Mouse (Mus musculus) midbrain, embryonic 13.5 days (tissue): ENCODE data around the gene Ppp1r36. TPM values are rescaled to one million over a fixed set of nuclear protein-coding genes. Genes with fewer than 3 reads are reported as not detected.

Source experiments
- ATAC-seq: fragments of 200-750 bp; cut with Nextera tagmentation; 2 replicates; pipeline ENCODE4 v1.8.0; 2017; ENCODE audit warnings: mild to moderate bottlenecking, moderate TSS enrichment, moderate library complexity
- H3K27ac ChIP-seq: fragments of 300-500 bp; sonication (generic); 2 replicates; pipeline ENCODE4 v1.5.1; 2015; ENCODE audit warnings: inconsistent platforms, mild to moderate bottlenecking, moderate library complexity
- H3K27me3 ChIP-seq: fragments of 300-500 bp; sonication (generic); 2 replicates; pipeline ENCODE4 v1.6.1; 2015; ENCODE audit warnings: mild to moderate bottlenecking, inconsistent platforms
- H3K36me3 ChIP-seq: fragments of 300-500 bp; sonication (generic); 2 replicates; pipeline ENCODE4 v1.6.1; 2015; ENCODE audit warnings: mild to moderate bottlenecking, inconsistent platforms
- H3K4me1 ChIP-seq: fragments of 300-500 bp; sonication (generic); replicated peaks from 2 replicates; pipeline ENCODE4 v1.6.1; 2015; ENCODE audit warnings: inconsistent platforms
- H3K4me2 ChIP-seq: fragments of 300-500 bp; sonication (generic); replicated peaks from 2 replicates; pipeline ENCODE4 v1.6.1; 2015; ENCODE audit warnings: moderate library complexity, mild to moderate bottlenecking, inconsistent platforms
- H3K4me3 ChIP-seq: fragments of 300-500 bp; sonication (generic); replicated peaks from 2 replicates; pipeline ENCODE4 v1.5.1; 2015; ENCODE audit warnings: mild to moderate bottlenecking, inconsistent platforms
- H3K9ac ChIP-seq: fragments of 300-500 bp; sonication (generic); replicated peaks from 2 replicates; pipeline ENCODE4 v1.6.1; 2015; ENCODE audit warnings: mild to moderate bottlenecking, inconsistent platforms
- H3K9me3 ChIP-seq: fragments of 300-500 bp; sonication (generic); 2 replicates; pipeline ENCODE4 v1.6.1; 2016; ENCODE audit warnings: mild to moderate bottlenecking, inconsistent platforms
- WGBS: fragments of 180-500 bp; shearing (Covaris S2); methylation state at CpG from one replicate; pipeline ENCODE4 v1.1.7; 2015; 5-methylcytosine and 5-hydroxymethylcytosine counted together
- polyA plus RNA-seq: library from polyadenylated mRNA; unstranded; fragments of >200 nt; fragmentation: Nextera tagmentation; extraction: Ambion mirVana; gene quantifications from 2 replicates; pipeline ENCODE4 v1.2.1, GENCODE M21; 2015

Gene Ppp1r36
- polyA plus RNA-seq, 1 experiment from 2014 or later = 0.46 TPM

DNA sequence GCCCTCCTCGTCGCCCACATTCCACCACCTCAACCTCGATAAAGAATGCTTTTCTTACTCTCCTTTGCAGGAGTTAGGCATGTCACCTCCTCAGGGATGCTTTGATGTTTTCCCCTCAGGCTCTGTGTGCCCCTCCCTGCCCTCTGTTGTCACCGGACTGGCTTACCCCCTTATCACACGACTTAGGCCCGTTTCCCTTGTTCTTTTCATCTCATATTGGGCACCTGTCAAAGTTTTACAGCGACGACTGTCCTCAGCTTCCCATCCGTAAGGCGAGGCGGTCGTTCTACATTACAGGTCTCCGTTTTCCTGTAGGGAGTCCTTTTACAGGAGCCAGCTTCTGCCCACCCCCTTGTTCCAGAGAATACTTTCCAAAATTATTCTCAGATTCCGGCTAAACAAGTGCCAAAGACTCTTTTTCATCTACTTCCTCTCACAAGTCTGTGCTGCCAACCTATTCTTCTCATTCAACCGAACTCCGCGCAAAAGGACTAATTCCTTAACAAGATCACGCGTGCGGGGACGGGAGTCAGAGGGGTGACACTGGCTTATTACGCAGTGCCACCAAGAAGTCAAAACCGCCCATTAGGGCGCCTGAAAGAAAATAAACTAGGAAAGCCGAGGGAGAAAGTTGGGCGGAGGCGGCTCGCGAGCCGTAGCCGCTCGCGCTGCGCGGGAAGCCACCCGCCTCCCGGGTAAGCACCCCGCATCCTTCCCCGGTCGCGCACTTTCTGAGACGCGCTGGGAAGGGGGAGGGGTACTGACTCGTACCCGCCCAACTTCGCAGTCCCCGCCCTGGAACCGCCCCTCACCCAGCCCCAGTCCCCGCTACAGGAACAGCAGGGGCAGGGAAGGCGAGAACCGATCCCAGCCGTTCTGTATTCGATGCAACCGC is 14.1 kb upstream of the Ppp1r36 start:
- ATAC-seq = peak; percentile 87
- WGBS = 0% methylated on average over 54 of the region's 54 CpGs
- peak overlapping the region; percentile 58 for H3K4me3 ChIP-seq
- peaks cover 52% of the 10 kb centered on the region for H3K27me3 ChIP-seq
- peaks cover 27% of the 10 kb centered on the region for H3K4me1 ChIP-seq
- no peaks in the 10 kb centered on the region for H3K36me3 ChIP-seq
- peak overlapping the region; percentile 74 for H3K4me2 ChIP-seq
- no peaks in the 10 kb centered on the region for H3K9me3 ChIP-seq
- H3K27ac ChIP-seq = peak overlapping the region; percentile 81
- peak overlapping the region; percentile 62 for H3K9ac ChIP-seq

DNA sequence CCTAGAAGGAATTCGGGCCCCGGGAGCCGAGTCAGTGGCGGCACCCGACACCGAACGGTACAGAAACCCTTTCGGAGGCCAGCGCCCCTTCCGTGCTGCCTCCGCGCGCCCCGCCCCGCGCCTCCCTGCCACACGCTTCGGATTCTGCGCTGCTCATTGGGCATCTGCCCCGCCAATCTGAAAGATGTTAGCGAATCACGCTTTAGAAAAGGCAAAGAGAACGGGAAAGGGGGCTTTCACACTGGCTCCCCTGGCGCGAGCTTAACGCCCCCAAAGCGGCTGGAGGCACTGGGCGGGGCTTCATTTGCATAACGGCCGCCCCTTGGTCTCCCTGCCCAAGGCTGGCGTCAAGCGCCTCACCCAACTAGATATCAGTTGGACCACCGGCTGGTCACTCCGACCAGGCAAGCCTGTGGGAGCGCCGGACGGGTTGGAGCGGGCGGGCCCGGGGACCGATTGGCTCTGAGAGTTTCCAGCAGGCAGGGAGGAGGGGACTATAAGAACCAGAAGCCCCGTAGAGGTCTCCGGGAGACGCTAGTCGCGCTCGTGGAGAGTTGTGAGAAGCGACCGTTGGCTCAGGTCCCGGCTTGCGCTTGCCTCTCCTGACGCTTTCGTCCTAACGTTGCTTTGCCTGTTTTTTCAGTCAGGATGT is 13.3 kb upstream of the Ppp1r36 start, which contains the start of gene Hspa2:
Gene Hspa2 (plus strand): TSS at position 291 of the 652 bp plus-strand sequence.
- Histone ChIP-seq H3K9ac (peak within 1 kb of the TSS; percentile 62), H3K36me3 (no peaks in the 10 kb centered on the region), H3K4me3 (peak within 1 kb of the TSS; percentile 58), H3K9me3 (no peaks in the 10 kb centered on the region), H3K27ac (peak within 1 kb of the TSS; percentile 81), H3K27me3 (peaks cover 59% of the 10 kb centered on the region), H3K4me1 (peaks cover 27% of the 10 kb centered on the region), H3K4me2 (peak within 1 kb of the TSS; percentile 74)
- WGBS = under 1% methylated on average over 52 of the region's 54 CpGs
- peak; percentile 98 for ATAC-seq

DNA sequence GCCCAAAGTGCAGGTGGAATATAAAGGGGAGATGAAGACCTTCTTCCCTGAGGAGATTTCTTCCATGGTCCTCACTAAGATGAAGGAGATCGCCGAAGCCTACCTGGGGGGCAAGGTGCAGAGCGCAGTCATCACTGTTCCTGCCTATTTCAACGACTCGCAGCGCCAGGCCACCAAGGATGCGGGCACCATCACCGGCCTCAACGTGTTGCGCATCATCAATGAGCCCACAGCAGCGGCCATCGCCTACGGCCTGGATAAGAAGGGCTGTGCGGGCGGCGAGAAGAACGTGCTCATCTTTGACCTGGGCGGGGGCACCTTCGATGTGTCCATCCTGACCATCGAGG is 12.5 kb upstream of the Ppp1r36 start:
- Histone ChIP-seq H3K9ac (no peak overlapping the region), H3K27me3 (peaks cover 59% of the 10 kb centered on the region)

DNA sequence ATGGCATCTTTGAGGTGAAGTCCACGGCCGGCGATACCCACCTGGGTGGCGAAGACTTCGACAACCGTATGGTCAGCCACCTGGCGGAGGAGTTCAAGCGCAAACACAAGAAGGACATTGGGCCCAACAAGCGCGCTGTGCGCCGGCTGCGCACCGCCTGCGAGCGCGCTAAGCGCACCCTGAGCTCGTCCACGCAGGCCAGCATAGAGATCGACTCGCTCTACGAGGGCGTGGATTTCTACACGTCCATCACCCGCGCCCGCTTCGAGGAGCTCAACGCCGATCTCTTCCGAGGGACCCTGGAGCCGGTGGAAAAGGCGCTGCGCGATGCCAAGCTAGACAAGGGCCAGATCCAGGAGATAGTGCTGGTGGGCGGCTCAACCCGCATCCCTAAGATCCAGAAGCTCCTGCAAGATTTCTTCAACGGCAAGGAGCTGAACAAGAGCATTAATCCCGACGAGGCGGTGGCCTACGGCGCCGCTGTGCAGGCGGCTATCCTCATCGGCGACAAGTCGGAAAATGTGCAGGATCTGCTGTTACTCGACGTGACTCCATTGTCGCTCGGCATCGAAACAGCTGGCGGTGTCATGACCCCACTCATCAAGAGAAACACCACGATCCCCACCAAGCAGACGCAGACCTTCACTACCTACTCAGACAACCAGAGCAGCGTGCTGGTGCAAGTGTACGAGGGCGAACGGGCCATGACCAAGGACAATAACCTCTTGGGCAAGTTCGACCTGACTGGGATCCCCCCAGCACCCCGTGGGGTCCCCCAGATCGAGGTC is 12.0 kb upstream of the Ppp1r36 start:
- Histone ChIP-seq H3K9ac (no peak overlapping the region), H3K9me3 (no peaks in the 10 kb centered on the region)
- WGBS = 3% methylated on average over 64 of the region's 64 CpGs

More for the DNA sequence above, 12.5 kb upstream of the Ppp1r36 start:
- Histone ChIP-seq H3K36me3 (no peaks in the 10 kb centered on the region), H3K9me3 (no peaks in the 10 kb centered on the region), H3K27ac (no peak overlapping the region), H3K4me3 (peak overlapping the region; percentile 58), H3K4me2 (peak overlapping the region; percentile 74), H3K4me1 (peaks cover 27% of the 10 kb centered on the region)
- WGBS = 8% methylated on average over 20 of the region's 20 CpGs
- ATAC-seq = no peak

DNA sequence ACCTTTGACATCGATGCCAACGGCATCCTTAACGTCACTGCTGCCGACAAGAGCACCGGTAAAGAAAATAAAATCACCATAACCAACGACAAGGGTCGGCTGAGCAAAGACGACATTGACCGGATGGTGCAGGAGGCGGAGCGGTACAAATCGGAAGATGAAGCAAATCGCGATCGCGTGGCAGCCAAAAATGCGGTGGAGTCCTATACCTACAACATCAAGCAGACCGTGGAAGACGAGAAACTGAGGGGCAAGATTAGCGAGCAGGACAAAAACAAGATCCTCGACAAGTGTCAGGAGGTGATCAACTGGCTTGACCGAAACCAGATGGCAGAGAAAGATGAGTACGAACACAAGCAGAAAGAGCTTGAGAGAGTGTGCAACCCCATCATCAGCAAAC is 11.4 kb upstream of the Ppp1r36 start:
- peak overlapping the region; percentile 58 for H3K4me3 ChIP-seq
- 3% methylated on average over 23 of the region's 23 CpGs for whole genome bisulfite sequencing
- ATAC-seq = no peak
- peaks cover 59% of the 10 kb centered on the region for H3K27me3 ChIP-seq
- peaks cover 27% of the 10 kb centered on the region for H3K4me1 ChIP-seq
- H3K27ac ChIP-seq = no peak overlapping the region
- no peak overlapping the region for H3K9ac ChIP-seq
- peak overlapping the region; percentile 74 for H3K4me2 ChIP-seq
- H3K9me3 ChIP-seq = no peaks in the 10 kb centered on the region
- no peaks in the 10 kb centered on the region for H3K36me3 ChIP-seq

More for the DNA sequence above, 12.0 kb upstream of the Ppp1r36 start:
- peaks cover 27% of the 10 kb centered on the region for H3K4me1 ChIP-seq
- no peak for ATAC-seq
- peak overlapping the region; percentile 58 for H3K4me3 ChIP-seq
- H3K4me2 ChIP-seq = peak overlapping the region; percentile 74
- H3K36me3 ChIP-seq = no peaks in the 10 kb centered on the region
- peaks cover 59% of the 10 kb centered on the region for H3K27me3 ChIP-seq
- H3K27ac ChIP-seq = no peak overlapping the region

DNA sequence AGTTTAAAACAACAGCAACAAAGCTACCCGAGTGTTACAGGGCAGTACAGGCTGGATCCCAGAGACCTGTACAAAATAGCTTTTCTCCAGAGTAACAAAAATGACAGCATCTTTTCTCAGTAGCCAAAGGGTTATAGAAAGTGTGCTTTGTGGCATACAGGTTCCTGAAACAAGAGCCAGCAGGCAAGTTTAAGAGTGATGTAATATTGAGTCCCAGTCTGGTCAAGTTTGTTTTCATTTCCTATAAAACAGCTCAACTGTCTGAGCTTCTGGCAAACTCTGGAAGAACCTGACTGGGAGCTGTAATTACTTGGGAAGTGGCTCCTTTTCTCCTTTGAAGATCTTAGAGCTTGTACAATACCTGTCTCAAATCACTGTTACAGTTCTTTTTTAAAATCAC is 10.2 kb upstream of the Ppp1r36 start:
- Histone ChIP-seq H3K4me2 (no peak overlapping the region), H3K36me3 (no peaks in the 10 kb centered on the region), H3K27ac (no peak overlapping the region), H3K4me1 (peaks cover 27% of the 10 kb centered on the region), H3K4me3 (no peak overlapping the region), H3K27me3 (peaks cover 53% of the 10 kb centered on the region), H3K9ac (no peak overlapping the region), H3K9me3 (no peaks in the 10 kb centered on the region)
- no peak for ATAC-seq
- WGBS = 45% methylated on average over 1 of the region's 1 CpGs

DNA sequence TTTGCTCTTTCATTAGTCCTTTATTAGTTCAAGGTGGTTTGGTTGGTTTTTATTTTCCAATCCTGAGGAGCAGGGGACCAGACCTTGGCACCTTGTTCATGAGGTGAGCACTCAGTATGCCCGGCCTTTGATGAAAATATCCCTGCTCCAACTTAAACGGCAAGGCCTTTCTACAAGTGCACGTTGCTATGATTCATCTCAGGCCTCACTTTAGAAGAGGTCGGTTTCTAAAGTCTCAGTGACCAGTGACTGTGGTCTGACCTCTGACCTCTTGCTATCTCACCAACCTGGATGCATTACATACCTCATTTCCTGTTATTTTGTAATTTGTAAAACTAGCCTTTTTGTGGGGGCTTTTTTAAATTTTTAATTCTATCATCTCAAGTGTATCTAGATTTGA is 8.2 kb upstream of the Ppp1r36 start:
- Histone ChIP-seq H3K4me2 (no peak overlapping the region), H3K36me3 (no peaks in the 10 kb centered on the region), H3K27ac (no peak overlapping the region), H3K4me3 (no peak overlapping the region), H3K9me3 (no peaks in the 10 kb centered on the region), H3K27me3 (peaks cover 43% of the 10 kb centered on the region), H3K4me1 (peaks cover 20% of the 10 kb centered on the region), H3K9ac (no peak overlapping the region)
- 78% methylated on average over 4 of the region's 4 CpGs for WGBS
- no peak for ATAC-seq

DNA sequence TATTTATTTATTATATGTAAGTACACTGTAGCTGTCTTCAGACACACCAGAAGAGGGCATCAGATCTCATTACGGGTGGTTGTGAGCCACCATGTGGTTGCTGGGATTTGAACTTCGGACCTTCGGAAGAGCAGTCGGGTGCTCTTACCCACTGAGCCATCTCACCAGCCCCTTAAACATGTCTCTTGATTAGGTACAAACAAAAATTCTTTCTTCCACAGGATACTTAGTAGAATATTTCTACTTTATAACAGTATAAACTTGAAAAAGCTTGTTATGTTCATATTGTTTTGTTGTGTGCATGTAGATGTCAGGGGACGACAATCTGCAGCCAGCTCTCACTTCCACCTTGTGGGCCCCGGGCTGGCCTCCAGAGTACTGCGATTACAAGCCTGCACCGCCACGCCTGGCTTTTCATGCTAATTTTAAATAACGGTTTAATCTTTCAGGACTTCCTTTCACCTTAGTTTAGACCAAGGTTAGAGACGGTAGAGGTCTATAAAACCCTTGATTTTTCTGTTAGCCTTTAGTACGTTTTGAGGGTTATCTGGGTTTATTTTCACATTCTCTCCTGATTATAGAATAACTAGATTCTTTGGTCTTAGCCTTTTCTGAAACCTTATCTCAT is 1.8 kb upstream of the Ppp1r36 start:
- Histone ChIP-seq H3K4me1 (peaks cover 8% of the 10 kb centered on the region), H3K9me3 (0 out of 2 replicates have a peak, but pooled peaks cover 5% of the 10 kb centered on the region), H3K27ac (no peak overlapping the region), H3K36me3 (no peaks in the 10 kb centered on the region), H3K4me3 (no peak overlapping the region), H3K27me3 (peaks cover 13% of the 10 kb centered on the region), H3K4me2 (no peak overlapping the region), H3K9ac (no peak overlapping the region)
- no peak for ATAC-seq
- WGBS = 91% methylated on average over 12 of the region's 12 CpGs

DNA sequence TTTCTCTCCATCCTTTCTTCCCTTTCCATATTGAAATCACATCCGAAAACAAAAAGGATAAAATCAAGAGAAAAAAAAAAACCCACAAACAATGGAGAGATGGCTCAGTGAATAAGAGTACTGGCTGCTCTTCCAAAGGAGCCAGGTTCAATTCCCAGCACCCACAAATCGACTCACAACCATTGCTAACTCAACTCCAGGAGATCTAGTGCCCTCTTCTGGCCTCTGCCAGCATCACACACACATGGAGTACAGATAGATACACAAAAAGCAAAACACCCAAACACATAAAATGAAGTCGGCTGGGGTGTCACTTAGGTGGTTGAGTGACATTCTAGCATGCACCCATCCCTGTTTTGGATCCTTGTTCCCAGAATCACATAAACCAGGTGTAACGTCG is 1.0 kb downstream of the Ppp1r36 start:
- Histone ChIP-seq H3K4me1 (peaks cover 8% of the 10 kb centered on the region), H3K4me2 (no peak overlapping the region), H3K27me3 (peaks cover 13% of the 10 kb centered on the region), H3K27ac (no peak overlapping the region), H3K36me3 (no peaks in the 10 kb centered on the region), H3K9ac (no peak overlapping the region), H3K9me3 (0 out of 2 replicates have a peak, but pooled peaks cover 5% of the 10 kb centered on the region), H3K4me3 (no peak overlapping the region)
- 89% methylated on average over 5 of the region's 5 CpGs for WGBS
- ATAC-seq = no peak

DNA sequence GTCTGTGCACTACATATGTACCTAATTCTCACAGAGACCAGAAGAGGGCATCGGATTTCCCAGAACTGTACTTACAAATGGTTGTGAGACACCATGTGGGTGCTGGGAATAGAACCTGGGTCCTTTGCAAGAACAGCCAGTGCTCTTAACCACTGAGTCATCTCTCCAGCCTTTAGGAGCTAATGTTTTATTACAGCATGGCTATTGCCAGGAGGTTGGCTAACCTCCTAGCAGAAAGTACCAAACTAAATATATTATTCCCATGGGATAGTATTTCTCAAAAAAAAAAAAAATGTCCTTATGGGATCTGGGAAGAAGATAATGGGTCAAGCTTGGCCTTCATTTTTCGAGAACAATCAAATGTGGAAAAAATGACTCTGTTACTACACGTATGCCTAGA is 7.9 kb downstream of the Ppp1r36 start:
- Histone ChIP-seq H3K36me3 (no peaks in the 10 kb centered on the region), H3K27ac (no peak overlapping the region), H3K9me3 (no peaks in the 10 kb centered on the region), H3K4me2 (no peak overlapping the region), H3K9ac (no peak overlapping the region), H3K4me1 (no peaks in the 10 kb centered on the region), H3K27me3 (no peaks in the 10 kb centered on the region), H3K4me3 (no peak overlapping the region)
- 88% methylated on average over 3 of the region's 3 CpGs for WGBS
- ATAC-seq = no peak

DNA sequence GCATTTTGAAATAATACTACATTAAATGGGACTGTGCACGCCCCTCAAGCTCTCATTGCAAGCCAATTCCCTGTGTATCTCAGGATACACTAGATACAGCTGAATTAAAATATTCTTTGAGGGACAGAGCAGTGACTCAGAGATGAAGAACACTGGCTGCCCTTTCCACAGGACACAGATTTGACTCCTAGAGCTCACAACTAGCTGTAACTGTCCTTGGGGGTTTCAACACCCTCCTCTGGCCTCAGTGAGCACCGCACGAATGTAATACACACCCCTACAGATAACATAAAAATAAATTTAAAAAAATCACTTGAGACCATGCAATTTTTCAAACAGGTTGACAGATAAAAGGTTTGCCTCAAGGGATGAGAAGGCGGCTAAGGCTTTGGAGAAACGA is 10.2 kb downstream of the Ppp1r36 start:
- Histone ChIP-seq H3K4me2 (no peak overlapping the region), H3K27me3 (no peaks in the 10 kb centered on the region), H3K4me3 (no peak overlapping the region), H3K9me3 (no peaks in the 10 kb centered on the region), H3K36me3 (no peaks in the 10 kb centered on the region), H3K27ac (no peak overlapping the region), H3K9ac (no peak overlapping the region), H3K4me1 (no peaks in the 10 kb centered on the region)
- no peak for ATAC-seq
- 69% methylated on average over 5 of the region's 5 CpGs for WGBS
